Mouse (Mus musculus) liver (tissue): ENCODE data around the gene Slc8b1.

ENCODE experiments used
- DNase-seq: peaks from one replicate; pipeline ENCODE4 v3.0.0-alpha.2; 2020; ENCODE audit warnings: mixed read lengths

Slc8b1 gene

GRCm38 (mm10) chr5:120569791-120570190, 58.8 kb downstream of the Slc8b1 start:
- DNase-seq = no peak

GRCm38 (mm10) chr5:120570289-120570897, 59.4 kb downstream of the Slc8b1 start:
- DNase-seq = no peak

- no peak for DNase-seq
Measured at GRCm38 (mm10) chr5:120571056-120571740, 60.2 kb downstream of the Slc8b1 start.

GRCm38 (mm10) chr5:120574469-120575063, 63.6 kb downstream of the Slc8b1 start:
- DNase-seq = no peak

- DNase-seq = peak; percentile 75
Measured at GRCm38 (mm10) chr5:120576781-120577301, 65.9 kb downstream of the Slc8b1 start.

- DNase-seq = peak; percentile 89
Measured at GRCm38 (mm10) chr5:120577935-120578441, 67.0 kb downstream of the Slc8b1 start.

GRCm38 (mm10) chr5:120578504-120579081, 67.6 kb downstream of the Slc8b1 start:
- peak; percentile 57 for DNase-seq

- no peak for DNase-seq
Measured at GRCm38 (mm10) chr5:120579211-120579897, 68.4 kb downstream of the Slc8b1 start.

GRCm38 (mm10) chr5:120579898-120580626, 69.1 kb downstream of the Slc8b1 start:
- no peak for DNase-seq

GRCm38 (mm10) chr5:120582002-120582401, 71.0 kb downstream of the Slc8b1 start:
- DNase-seq = no peak

GRCm38 (mm10) chr5:120583511-120583910, 72.5 kb downstream of the Slc8b1 start:
- DNase-seq = no peak
